Mouse (Mus musculus): ENCODE measurements around the gene Galnt10.
A peak's percentile ranks its signal among the peaks of the same experiment; 100 is the strongest.
"Not testable (repeated sequence)": the region's sequence is repeated elsewhere in the genome, so short reads cannot be mapped to it uniquely, and the experiment has no call there.

Gene Galnt10

DNA sequence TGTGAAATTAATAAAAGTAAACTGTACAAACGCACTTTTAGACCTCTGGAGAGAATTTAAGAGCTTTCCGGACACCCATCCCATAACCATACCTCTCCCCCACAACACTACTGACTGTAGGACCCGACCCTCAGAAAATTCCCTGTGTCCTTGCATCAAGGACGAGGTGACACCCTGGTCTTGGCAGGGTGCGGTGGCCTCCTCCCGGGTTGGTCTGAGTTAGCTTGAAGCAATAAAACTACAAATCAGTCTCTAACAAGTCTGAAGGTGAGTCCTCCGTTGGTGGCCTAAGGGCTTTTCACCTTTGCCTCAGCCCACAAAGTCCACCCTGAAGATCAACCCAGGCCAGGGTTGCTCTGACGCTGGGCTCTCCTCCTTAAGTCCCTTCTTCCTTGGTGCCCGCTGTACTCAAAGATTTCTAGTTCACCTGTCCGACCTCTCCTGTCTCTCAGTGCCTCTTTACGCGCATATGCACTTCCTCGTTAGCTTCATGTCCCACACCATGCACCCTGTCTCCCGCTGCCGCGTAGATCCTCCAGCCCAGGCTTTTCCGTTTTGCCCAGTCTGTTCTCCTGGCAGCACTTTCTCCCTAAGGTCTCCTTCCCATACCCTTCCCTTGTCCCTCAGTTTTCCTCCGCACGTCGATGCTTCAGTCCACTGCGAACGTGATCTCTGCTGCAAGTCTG, 155.2 kb downstream of the Galnt10 start:
- no peak for DNase-seq

DNA sequence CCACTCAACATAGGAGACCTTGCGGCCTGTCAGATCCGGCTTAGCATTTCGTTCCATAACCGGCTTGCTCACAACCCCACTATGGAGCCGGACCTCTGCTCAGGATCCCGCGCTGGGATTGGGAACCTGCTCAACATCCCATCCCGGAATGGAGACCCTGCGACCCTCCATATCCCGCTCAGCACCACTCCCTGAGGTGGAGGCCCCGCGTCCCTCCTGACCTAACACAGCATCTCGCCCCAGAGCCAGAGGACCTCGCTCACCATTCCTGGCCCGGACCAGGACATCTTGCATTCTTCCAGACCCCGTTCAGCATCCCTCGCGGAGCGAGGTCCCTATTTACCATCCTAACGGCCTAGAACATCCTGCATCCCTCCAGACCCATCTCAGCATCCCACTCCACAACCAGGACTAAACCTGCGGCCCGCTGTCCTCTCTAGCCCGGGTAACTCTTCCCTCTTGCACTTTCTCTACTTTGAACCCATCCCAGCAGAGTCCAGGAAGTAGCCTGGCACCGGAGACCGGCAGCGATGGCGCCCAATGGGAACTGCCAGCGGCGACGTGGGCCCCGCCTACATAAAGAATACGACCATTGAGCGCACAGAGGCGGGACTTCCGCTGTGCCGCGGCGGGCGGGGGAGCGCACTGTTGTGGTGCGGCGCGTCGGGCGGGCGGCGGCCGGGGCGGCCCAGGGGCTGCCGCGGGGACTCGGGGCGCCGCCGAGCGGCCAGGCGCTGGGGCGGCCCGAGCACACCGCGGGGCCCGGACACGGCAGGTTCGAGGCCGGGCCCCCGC, 155.9 kb downstream of the Galnt10 start, which contains the start of gene Sap30l:
Sap30l (plus strand) TSS at position 667 of the 795 bp plus-strand sequence.
- peak; percentile 96 for DNase-seq

DNA sequence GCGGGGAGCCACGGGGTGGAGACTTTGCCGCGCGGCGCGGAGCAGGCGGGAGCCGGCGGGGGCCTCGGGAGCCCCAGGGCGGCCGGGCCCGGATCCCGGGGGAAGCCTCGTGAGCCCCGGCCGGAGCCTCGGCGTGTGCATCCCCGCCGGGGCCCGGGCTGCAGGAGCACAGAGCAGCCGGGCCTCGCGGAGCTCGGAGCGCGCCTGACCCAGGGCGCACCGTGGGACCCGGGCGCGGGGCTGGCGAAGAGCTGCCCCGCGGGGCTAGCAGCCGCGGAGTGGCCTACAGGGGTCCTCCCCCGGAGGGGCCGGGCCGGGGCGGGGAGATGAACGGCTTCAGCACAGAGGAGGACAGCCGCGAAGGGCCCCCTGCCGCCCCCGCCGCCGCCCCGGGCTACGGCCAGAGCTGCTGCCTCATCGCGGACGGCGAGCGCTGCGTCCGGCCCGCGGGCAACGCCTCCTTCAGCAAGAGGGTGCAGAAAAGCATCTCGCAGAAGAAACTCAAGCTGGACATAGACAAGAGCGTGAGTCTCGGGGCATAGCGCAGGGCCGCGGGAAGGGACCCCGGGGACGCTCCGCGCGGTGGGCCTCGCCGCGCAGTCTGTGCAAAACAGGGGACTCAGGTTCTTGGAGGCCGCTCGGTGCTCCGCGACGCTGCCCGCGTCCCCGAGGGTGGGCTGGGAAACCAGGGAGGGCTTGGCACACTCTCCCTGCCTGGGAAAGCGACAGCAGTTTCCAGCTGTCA, 156.7 kb downstream of the Galnt10 start:
- no peak for DNase-seq

DNA sequence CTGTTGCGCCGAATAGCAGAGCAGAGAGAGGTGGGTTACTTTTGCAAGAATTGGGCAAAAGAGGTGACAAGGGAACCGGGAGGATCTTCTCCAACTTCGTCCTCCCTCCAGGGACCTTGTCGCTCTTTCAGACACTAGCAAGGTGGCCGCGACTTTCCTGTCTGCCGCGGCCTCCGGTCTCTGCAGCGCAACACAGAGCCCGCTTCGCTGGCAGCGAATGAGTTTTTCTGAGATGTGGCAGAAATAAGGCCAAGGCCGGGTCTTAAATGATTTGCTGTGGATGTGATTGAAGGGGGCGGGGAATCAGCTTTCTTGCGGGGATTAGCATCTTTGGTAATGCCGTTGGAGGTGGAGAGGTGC, 157.2 kb downstream of the Galnt10 start:
- no peak for DNase-seq

DNA sequence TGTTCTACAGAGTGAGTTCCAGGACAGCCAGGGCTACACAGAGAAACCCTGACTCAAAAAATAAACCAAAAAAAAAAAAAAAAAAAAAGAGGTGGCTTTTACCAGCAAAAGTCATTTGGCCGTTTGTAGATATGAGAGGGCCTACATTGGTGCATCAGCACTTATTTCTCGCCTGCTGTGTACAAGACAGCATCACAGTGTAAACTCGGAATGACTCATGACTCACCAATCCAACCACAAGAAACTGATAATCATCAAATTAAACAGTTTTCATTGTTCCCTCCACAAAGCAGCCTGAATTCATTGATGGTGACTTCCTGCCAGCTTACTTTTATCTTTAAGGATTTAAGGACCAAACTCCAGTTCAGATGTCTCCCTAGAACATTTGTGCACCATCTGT, 159.8 kb downstream of the Galnt10 start:
- no peak for DNase-seq

DNA sequence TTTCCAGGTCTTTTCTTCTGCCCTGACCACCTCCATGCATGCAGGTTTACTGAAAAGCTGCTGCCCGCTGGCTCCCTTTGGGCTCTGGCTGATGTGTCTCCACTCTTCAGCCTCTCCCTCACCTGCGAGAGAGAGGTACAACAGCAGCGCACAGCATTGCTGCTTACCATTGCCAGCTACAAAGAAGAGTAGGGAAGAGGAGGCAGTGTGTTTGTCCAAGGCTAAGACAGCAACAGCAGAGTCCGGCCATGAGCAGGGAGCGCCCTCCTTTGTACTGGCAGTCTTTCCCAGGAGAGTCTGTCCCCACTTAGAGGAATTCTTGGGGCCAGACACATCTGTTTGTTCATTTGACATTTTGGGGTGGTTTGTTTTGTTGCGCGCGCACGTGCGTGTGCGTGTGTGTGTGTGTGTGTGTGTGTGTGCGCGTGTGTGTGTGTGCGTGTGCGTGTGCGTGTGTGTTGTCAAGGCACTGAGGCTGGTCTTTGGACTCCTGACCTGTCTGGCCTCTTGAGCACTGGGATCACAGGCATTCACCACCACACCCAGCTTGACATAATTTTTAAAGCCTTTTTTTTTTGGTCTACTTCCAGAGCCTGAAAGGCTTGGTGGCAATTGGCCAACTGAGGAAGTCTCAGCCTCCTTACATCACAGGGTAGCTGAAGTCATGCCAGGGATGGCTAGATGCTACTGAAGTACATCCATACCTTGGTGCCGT, 163.9 kb downstream of the Galnt10 start:
- DNase-seq = no peak

DNA sequence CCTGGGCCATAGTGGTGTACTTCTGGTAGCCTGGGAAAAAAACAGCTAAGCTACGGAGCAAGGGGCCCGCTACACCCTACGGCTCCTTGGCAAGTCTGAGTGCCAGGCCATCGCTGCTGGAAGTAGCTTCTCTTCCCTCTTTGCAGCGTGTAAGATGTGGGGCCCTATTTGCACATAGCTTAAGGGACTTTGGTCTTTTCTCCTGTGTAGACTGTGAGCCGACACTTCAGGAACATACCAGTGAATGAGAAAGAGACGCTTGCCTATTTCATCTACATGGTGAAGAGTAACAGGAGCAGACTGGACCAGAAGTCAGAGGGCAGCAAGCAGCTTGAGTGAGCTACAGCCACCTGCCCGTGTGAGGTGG, 164.5 kb downstream of the Galnt10 start:
- DNase-seq = no peak

DNA sequence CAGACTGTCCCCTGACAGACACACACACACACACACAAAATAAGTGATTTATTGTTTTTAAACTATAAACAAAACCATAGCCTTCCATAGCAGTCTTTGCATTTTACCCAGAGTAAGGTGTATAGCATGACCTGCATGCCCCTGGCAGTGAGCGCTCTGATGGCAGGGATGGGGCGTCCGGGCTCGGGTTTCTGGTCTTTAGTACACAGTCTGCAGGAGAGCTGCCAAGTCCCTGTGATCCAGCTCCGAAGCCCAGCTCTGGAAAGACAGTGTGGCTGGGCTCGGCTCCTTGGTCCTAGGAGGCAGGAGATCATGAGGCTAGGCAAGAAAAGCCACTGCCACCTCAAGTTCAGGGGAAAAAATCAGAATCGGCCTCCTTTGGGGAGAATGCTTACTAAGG, 165.8 kb downstream of the Galnt10 start:
- no peak for DNase-seq

DNA sequence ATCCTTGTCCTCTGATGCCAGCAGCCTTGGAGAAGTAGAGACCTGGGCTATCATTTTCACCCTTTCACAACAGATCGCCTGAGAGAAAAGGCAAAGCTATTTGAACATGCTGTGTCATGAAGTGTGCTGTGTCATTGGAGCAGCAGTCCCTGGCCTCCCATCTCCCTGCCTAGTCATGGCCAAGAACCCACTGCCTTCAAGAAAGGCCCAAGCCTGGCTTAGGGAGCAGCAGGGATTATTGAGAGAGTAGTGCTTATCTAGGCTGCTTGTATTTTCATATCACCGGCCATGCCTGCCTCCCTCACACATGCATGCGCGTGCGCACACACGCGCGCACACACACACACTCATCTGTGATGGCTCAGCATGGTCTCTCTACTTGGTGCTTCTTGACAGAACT, 167.0 kb downstream of the Galnt10 start:
- no peak for DNase-seq

DNA sequence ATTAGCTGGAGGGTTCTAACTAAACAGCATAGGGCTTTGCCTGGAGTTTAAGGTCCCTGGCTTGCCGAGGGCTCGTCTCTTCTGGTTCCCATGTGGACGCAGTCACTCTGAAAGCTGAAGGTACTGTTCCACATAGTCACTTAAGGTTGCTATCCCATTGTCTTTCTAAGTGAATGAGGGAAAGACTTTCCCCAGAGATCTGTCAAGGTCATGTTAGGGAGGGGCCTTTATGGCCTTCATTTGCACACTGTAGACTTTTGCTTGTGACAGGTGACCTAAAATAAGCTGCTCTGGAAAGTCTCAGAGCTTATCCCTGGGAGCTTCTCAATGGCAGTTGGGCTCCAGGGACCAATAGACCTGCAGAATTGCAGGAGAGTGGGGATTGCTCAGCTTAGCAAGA, 168.4 kb downstream of the Galnt10 start:
- no peak for DNase-seq

DNA sequence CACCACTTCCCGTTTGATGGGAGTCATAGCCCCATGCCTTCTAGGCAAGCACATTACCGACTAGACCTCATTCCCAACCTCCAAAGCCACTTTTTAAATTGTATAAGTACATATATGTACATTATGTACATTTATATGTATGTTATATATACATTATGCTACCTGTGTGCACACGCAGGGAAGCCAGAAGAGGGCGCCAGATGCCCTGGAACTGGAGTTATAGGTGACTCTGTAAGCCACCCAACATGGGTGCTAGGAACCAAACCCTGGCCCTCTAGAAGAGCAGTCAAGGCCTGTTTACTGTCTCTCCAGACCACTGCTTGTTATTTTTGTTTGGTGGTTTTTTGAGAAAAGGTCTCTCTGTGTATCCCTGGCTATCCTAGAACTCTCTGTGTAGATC, 172.9 kb downstream of the Galnt10 start:
- DNase-seq = no peak

DNA sequence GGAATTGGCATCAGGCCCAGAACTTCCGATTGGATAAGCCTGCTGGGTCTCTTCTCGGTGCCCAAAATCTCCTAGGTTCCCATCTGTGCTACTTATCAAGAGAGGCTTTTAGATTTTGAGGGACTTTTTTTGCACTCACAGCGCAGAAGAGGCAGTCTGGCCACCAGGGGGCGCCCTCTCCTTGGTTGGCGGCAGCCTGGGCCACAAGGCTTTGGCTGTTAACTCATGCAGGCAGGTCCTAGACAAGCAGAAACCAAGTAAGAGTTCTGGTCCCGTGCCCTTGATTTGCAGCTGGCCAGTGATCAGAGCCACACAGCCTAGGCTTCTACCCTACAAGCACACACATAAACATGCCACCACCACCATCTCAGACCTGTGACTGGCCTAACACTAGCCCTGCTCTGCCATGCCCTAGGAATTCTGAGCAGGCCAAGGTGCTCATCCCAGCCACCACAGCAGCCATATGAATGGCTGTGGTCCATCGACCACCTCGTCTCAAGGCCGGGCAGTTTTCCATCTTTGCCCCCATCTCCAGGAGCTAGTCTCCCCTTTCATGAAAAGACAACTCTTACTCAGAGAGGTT, 174.8 kb downstream of the Galnt10 start:
- DNase-seq = peak; percentile 61

DNA sequence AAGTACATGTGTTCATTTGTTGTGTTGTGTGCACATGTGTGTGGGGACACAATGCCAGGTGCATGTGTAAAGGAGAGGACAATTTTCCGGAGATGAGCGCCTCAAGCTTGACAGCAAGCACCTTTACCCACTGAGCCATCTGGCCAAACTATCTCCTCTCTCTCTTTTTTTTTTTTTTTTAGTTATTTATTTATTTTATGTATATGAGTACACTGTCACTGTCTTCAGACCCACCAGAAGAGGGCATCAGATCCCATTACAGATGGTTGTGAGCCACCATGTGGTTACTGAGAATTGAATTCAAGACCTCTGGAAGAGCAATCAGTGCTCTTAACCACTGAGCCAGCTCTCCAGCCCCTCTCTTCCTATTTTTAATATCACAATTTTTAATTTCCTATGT, 177.9 kb downstream of the Galnt10 start:
- not testable (repeated sequence) for DNase-seq

DNA sequence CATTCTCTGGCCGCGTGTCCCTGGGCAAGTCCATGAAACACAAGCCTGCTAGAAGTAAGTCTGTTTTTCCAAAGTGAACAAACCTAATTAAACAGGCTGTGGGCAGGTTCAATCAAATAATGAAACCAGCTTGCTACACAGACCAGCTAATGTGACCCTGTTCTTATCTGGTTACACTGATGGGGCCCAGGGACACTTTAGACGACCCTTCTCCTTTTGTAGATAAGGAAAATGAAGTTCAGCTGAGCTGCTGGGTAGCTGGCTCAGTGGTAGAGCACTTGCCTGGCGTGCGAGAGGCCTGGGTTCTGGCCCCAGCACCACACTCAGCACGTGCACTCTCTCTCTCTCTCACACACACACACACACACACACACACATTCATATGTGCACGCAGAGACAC, 178.5 kb downstream of the Galnt10 start:
- DNase-seq = no peak

DNA sequence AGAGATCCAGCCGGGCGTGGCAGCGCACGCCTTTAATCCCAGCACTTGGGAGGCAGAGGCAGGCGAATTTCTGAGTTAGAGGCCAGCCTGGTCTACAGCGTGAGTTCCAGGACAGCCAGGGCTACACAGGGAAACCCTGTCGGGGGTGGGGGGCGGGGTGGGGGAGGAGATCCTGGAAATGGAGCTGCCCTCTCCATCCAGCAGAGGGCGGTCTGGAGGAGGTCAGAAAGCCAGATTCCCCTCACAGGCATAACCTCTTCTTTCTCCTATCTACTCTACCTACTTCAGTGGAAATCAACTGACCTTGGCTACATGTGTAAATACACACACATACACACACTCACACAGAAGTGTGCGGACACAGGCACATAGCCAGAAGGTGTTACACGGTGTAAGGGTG, 180.0 kb downstream of the Galnt10 start:
- DNase-seq = not testable (repeated sequence)

DNA sequence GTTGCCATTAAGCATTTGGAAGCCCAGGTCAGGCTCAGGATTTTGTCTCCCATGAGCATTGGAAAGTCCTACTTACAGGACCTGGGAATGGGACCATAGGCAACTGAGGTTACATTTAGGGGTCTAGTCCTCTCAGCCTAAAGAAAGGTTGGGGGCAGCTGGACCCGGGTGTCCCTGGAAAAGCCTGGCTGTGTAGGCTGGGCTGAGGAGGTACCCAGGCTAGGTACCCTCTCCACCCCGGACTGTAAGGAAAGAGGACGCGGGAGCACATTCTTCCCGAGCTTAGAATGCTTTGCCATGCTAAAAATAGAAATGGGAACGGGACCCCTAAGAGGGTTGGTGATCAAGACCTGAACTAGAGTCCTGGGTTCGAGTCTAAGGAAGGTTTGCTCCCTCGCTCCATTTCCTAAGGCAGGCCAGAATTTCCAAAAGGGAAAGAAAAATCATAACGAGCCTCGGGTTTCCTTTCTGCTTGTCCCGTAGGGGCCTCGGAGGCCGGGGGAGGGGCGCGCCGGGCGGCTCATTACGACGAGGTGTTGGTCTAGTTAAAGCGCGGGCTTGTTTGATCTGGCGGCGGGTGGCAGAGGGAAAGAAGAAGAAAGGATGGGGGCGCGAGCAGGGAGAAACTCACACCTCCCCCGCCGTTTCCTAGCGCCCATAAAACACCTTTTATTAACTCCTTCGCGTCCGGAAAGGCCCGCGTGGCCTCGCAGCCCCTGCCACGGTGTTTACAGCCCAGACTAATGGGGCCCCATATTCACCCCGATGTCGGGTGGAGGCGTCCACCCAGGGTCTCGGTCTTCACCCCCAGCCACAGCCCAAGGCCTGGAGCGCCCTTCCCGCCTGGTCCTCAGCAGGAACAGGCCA, 182.0 kb downstream of the Galnt10 start:
- DNase-seq = no peak

DNA sequence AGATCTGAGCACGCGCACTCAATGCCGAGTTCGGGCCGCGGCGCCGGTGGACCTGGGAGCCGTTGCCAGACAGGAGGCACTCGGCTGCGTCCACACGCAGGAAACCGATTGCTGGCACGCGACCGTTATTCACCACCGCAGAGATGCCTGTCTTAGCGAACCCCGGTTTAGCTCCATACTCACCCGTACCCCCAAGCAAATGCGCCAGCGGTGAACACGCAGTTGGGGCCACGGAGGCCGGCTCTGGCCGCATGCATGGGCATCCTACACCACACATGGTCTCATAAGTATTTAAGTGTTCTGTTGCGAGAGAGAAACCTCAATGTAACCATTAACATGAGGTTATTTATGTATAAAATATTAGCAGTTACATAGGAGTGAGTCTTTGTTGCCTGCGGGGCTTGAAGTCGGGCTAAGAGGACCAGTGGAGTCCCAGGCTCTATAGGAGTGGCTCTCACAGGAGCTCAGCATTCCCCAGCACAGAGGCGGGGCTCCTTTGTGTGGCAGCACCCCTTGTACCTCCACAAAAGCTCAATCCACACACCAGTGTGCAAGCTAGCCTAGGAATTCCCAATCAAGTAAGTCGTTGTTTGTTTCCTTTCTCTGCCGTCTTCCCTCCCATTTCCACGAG, 182.8 kb downstream of the Galnt10 start:
- no peak for DNase-seq

DNA sequence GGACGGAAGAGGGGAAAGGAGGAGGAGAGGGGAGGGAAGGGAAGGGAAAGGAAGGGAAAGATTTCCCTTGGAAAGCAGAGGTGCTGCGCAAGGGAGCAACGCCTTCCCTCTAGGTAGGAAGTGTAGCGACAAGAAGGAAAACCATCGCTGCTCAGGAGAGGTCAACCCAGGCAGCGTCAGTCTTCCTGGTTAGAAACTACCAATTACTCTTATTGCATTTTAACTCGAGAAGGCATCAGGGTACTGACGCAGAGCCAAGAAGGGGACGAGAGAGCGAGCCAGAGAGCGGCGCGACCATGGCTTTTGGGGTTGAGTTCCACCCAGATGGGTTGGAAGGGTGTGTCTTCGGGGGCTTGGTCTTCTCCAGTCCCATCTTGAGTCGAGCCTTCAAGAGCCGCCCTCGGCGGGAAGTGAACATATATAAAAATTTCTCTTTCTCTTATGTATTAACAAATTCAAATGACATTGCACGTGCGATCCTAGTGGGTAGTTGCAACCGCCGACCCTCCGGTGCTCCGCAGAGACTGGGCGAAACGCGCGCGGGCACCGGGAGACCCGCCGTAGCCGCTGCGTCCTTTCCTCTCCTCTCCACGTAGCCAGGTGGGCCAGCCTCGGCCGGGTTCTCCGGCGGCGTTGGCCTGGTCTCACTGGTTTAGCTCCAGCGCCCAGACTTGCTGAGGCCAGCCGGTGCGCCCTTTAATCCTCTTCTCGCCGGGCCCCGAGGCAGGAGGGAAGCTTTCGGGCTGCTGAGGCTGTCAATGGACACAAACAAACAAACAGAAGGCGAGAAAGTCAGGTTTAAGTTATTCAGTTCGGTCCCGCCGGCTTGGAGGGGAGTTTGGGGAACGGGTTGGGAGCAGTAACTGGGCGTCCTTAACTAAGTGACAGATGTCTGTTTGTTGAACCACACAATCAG, 184.0 kb downstream of the Galnt10 start:
- DNase-seq = no peak

DNA sequence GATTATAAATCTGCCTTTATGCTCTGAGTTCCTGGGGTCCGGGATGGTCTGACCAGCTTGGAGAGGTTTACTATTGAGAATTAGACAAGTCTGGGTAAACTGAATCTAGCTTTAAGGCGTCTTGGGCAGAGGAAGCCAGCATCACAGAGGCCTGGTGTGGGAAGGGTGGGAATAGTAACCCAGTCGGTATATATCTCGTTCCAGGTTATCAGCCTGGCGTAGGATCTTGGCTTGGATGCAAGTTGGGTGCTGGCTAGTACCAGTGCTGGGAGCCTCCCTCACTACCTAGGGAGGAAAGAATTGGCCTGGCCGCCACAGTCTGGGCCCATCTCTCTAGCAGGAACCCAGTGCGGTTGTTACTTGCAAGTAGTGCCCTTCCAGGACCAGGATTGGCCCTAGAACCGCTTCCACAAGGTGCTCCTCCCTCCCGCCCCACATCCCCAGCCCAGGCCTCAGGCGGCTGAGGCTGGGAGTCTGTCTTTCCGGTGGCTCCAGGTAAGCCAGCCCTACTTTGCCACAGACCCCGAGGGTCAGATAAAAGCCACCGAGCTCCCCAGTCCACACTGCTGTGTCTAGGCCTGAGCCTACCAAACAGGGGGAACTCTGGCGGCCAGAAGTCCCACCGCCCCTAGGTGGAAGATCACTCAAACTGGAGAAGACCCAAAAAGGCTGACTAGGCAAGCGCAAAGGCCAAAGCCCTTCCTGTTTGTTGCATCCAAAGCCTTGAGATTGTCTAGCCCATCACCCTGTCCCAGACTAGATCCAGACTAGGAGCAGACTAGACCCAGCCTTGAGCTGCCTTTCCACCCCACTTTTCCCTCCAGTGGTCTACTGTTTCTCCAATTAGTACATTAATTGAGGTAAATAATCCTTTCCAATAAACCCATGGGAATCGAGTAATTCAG, 184.9 kb downstream of the Galnt10 start:
- DNase-seq = no peak

All from layer of hippocampus, adult 9-11 months (tissue).